Mouse (Mus musculus): Measurements from ENCODE around the gene Klf6.

- TF ChIP-seq SMC3 (IDR thresholded peaks at IDR 0.05; ENCODE audit: low read depth, low read length) (no peak), MEF2A (IDR thresholded peaks at IDR 0.05; ENCODE audit: borderline replicate concordance, low read depth, low read length) (no peak)
Measured at GRCm38 (mm10) chr13:5842911-5843310, 18.4 kb upstream of the Klf6 start.
